Mouse (Mus musculus): Measurements from ENCODE around the gene Uxs1.

Gene Uxs1

GRCm38 (mm10) chr1:43722459-43722858 lies 105.1 kb downstream of the Uxs1 start:
- DNase-seq (ENCODE audit: low spot score in 2 of 2) = no peak

- DNase-seq (ENCODE audit: low spot score in 2 of 2) = no peak
Observed at GRCm38 (mm10) chr1:43718793-43719192, 108.8 kb downstream of the Uxs1 start.

DNA sequence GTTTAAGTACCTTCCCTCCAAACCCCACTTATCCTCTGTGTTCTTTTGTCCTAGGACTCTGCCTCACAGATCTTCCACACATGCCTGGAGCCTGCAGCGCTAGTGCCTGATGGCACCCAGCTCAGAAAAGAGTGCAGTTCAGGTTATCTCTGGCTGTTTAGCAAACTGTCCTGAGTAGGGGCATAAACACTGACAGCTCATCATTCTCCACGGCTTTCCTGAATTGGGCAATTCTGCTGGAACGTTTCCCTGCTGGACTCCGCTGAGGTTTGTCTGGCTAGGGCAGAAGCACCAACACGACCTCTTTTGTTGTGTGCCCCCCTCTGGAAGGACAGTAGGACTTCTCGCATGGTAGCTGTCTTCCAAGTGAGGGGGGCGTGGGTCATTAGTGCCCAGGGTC lies 109.6 kb downstream of the Uxs1 start:
- no peak for DNase-seq (ENCODE audit: low spot score in 2 of 2)

DNA sequence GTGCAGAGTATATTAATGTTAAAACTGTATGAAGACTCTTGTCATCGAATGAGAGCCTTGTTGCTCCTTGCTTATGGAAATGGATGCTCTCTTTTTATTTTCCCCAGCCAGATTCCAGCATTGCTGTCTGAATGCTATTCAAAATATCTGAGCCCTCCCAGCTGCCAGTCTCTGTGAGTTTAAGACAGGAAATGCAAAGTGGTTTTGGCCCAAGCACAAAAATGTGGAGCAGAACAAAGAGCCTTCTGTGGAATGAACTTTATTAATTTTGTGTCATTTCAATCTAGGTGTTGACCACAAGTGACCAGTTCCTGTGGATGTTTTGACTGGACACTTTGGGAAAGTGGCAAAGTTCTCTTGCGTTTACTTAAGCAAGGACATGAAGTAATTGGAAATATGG lies 112.8 kb downstream of the Uxs1 start:
- no peak for DNase-seq (ENCODE audit: low spot score in 2 of 2)

GRCm38 (mm10) chr1:43698577-43699000 lies 129.0 kb downstream of the Uxs1 start:
- no peak for DNase-seq (ENCODE audit: low spot score in 2 of 2)

Data from natural killer cell, adult 2 months (primary cell).